Comparison of ENCODE assay signal across 9 mouse cellular contexts in the genomic region with DNA sequence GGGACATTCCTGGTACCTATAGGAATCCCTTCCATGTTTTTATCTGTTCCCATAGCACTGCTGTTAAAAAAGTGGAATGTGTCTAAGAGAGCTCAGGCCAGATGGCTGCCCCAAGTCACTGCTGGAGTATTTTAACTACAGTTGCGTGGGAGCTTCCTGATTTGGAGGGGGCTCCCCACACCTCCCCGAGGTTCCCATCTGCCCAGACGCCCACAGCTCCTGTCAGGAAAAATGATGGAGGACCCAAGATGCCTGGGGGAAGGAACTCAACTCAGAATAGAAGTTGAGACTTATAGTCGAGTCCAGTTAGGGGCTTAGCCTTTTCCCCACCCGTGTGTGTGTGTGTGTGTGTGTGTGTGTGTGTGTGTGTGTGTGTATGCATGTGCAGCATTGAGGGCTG. TPM values are rescaled to one million over a fixed set of nuclear protein-coding genes. Genes with fewer than 3 reads are reported as not detected.
A peak's percentile ranks its signal among the peaks of the same experiment; 100 is the strongest.
DNase-seq lines count a peak whose midpoint lies in the region; ATAC-seq and TF ChIP-seq lines count a peak whose summit lies in the region.
"Had no signal": no experiment of that assay in that cellular context is flagged by ENCODE, and none has a peak within 500 bp of the region (broad histone marks: within the 10 kb centered on the region; RNA-seq: fewer than 3 reads in every experiment).

No protein-coding gene starts in this region.

- no peak for ATAC-seq in heart, embryonic 16.5 days (replicated peaks; ENCODE audit: extremely low read depth, insufficient read depth, low FRiP score)
- no peak for ATAC-seq in lung, postnatal 0 days
- no peak for ATAC-seq in stomach, embryonic 15.5 days (ENCODE audit: insufficient read depth, low FRiP score, low read depth)

- TF ChIP-seq EP300 in heart, adult 2 months (IDR thresholded peaks at IDR 0.05; ENCODE audit: insufficient read depth, low read depth, low read length) = no peak
- no peak for TF ChIP-seq EP300 in lung, postnatal 0 days (IDR thresholded peaks at IDR 0.05)

- no peaks in the 10 kb centered on the region; the same call in 1 of the 2 replicates for H3K27me3 ChIP-seq in heart, embryonic 16.5 days (ENCODE audit: control insufficient read depth, insufficient read depth, low read length)
- H3K27me3 ChIP-seq in heart, adult 2 months (ENCODE audit: control insufficient read depth, insufficient read depth, low read length) = peaks cover 4% of the 10 kb centered on the region
- peaks cover 7% of the 10 kb centered on the region; the same call in 1 of the 2 replicates for H3K27me3 ChIP-seq in lung, postnatal 0 days (replicated peaks; ENCODE audit: insufficient read depth, low read length)
- no peaks in the 10 kb centered on the region for H3K27me3 ChIP-seq in stomach, embryonic 15.5 days (replicated peaks)

- no peak for TF ChIP-seq POLR2A in heart, adult 2 months (IDR thresholded peaks at IDR 0.05; ENCODE audit: insufficient read depth, low read depth, low read length)
- no peak for TF ChIP-seq POLR2A in lung, adult 2 months (IDR thresholded peaks at IDR 0.05; ENCODE audit: borderline replicate concordance, extremely low read depth, low read depth, low read length)

- intact Hi-C loops in heart, adult 2 months (cut with DNase I) = no loop called here

- WGBS in heart, embryonic 16.5 days = 44% methylated on average over 5 of the region's 5 CpGs
- 67% methylated on average over 5 of the region's 5 CpGs for WGBS in heart, adult 2 months
- 40% methylated on average over 5 of the region's 5 CpGs for WGBS in lung, postnatal 0 days
- 42% methylated on average over 5 of the region's 5 CpGs for WGBS in lung, adult 2 months
- 23% methylated on average over 5 of the region's 5 CpGs for WGBS in stomach, embryonic 15.5 days

- H3K4me2 ChIP-seq in heart, embryonic 16.5 days (ENCODE audit: low read depth, low read length) = no peak overlapping the region
- no peak overlapping the region for H3K4me2 ChIP-seq in lung, postnatal 0 days (replicated peaks; ENCODE audit: low read depth, low read length)
- H3K4me2 ChIP-seq in stomach, embryonic 15.5 days = no peak overlapping the region

- H3K4me3 ChIP-seq in heart, embryonic 16.5 days (ENCODE audit: low read length) = no peak overlapping the region
- no peak overlapping the region for H3K4me3 ChIP-seq in heart, adult 2 months
- H3K4me3 ChIP-seq in lung, postnatal 0 days (ENCODE audit: low read depth, low read length) = no peak overlapping the region
- H3K4me3 ChIP-seq in lung, adult 2 months (replicated peaks; ENCODE audit: extremely low read depth, low read depth, low read length) = no peak overlapping the region
- no peak overlapping the region for H3K4me3 ChIP-seq in stomach, embryonic 15.5 days (replicated peaks)

- no peak overlapping the region; the same call in 1 of the 2 replicates for H3K9ac ChIP-seq in heart, embryonic 16.5 days (ENCODE audit: low read length)
- H3K9ac ChIP-seq in heart, adult 2 months (ENCODE audit: low read depth, low read length) = no peak overlapping the region
- no peak overlapping the region for H3K9ac ChIP-seq in lung, postnatal 0 days (replicated peaks; ENCODE audit: low read depth)
- H3K9ac ChIP-seq in stomach, embryonic 15.5 days = no peak overlapping the region

- H3K79me2 ChIP-seq in heart, adult 2 months (replicated peaks; ENCODE audit: control insufficient read depth, insufficient read depth, low read length) = no peaks in the 10 kb centered on the region

- peaks cover 37% of the 10 kb centered on the region for H3K4me1 ChIP-seq in heart, embryonic 16.5 days (ENCODE audit: control insufficient read depth, insufficient read depth, low read length)
- H3K4me1 ChIP-seq in heart, adult 2 months (ENCODE audit: control insufficient read depth, insufficient read depth, low read length) = peaks cover 7% of the 10 kb centered on the region
- H3K4me1 ChIP-seq in lung, postnatal 0 days (ENCODE audit: insufficient read depth, low read depth, low read length) = peaks cover 10% of the 10 kb centered on the region; the same call in 1 of the 2 replicates
- peaks cover 22% of the 10 kb centered on the region for H3K4me1 ChIP-seq in lung, adult 2 months (ENCODE audit: control insufficient read depth, insufficient read depth, low read length)
- peaks cover 61% of the 10 kb centered on the region for H3K4me1 ChIP-seq in stomach, embryonic 15.5 days

- no peaks in the 10 kb centered on the region for H3K9me3 ChIP-seq in heart, embryonic 16.5 days (replicated peaks; ENCODE audit: control insufficient read depth, low read length)
- H3K9me3 ChIP-seq in lung, postnatal 0 days (ENCODE audit: low read length) = no peaks in the 10 kb centered on the region
- H3K9me3 ChIP-seq in stomach, embryonic 15.5 days = no peaks in the 10 kb centered on the region

- TF ChIP-seq CTCF in heart, adult 2 months (IDR thresholded peaks at IDR 0.05) = no peak
- TF ChIP-seq CTCF in lung, postnatal 0 days (IDR thresholded peaks at IDR 0.05) = no peak
- no peak for TF ChIP-seq CTCF in lung, adult 2 months (IDR thresholded peaks at IDR 0.05; ENCODE audit: insufficient read depth, low read length)

- peak overlapping the region; percentile 46 for H3K27ac ChIP-seq in heart, embryonic 16.5 days (ENCODE audit: low read length)
- no peak overlapping the region for H3K27ac ChIP-seq in heart, adult 2 months
- H3K27ac ChIP-seq in lung, postnatal 0 days (ENCODE audit: low read length) = 0 out of 2 replicates have a peak overlapping the region, but pooled peaks have one; percentile 6
- peak overlapping the region; percentile 86 for H3K27ac ChIP-seq in stomach, embryonic 15.5 days

- H3K36me3 ChIP-seq in heart, embryonic 16.5 days (ENCODE audit: control insufficient read depth, insufficient read depth) = no peaks in the 10 kb centered on the region
- H3K36me3 ChIP-seq in heart, adult 2 months (ENCODE audit: control insufficient read depth, insufficient read depth, low read length) = no peaks in the 10 kb centered on the region
- H3K36me3 ChIP-seq in lung, postnatal 0 days (ENCODE audit: insufficient read depth, low read length) = no peaks in the 10 kb centered on the region
- no peaks in the 10 kb centered on the region for H3K36me3 ChIP-seq in stomach, embryonic 15.5 days

- no peak for DNase-seq in heart, adult 2 months
- no peak for DNase-seq in lung, postnatal 0 days (ENCODE audit: low spot score)
- no peak for DNase-seq in lung, adult 2 months
- DNase-seq in layer of hippocampus, postnatal 10 days (ENCODE audit: low spot score in 2 of 2) = peak; percentile 49 to 59
- no peak for DNase-seq in testis, postnatal 10 days (ENCODE audit: low spot score)
- no peak for DNase-seq in cerebellum, postnatal 25 days
- DNase-seq: midbrain, embryonic 14.5 days had no signal

RNA-seq across cellular contexts. Expression of a gene that starts 2.8 kb away (rescaled TPM):
- polyA plus RNA-seq in heart, embryonic 16.5 days (2015; fragmentation: Nextera tagmentation; extraction: Ambion mirVana) = 1.8 and 2.6 TPM in 2 replicates
- under 1 TPM; 0.78 to 0.98 TPM for total RNA-seq in heart, adult 2 months (2021)
- polyA plus RNA-seq in heart, adult 2 months (2012; rRNA removed) = 1.7 and 2.7 TPM in 2 replicates
- polyA plus RNA-seq in lung, postnatal 0 days (2015; fragmentation: Nextera tagmentation; extraction: Ambion mirVana) = 0.85 and 0.87 TPM in 2 replicates
- 12.1 and 14.4 TPM in 2 replicates for polyA plus RNA-seq in lung, adult 2 months (2012; rRNA removed)
- total RNA-seq in layer of hippocampus, postnatal 10 days (2021) = 100 to 1,000 TPM; 182 to 199 TPM
- 3.3 and 3.8 TPM in 2 replicates for polyA plus RNA-seq in stomach, embryonic 15.5 days (2015; fragmentation: Nextera tagmentation; extraction: Ambion mirVana)

Comparison
In these comparisons a context has a peak if more than half of its experiments do, and no peak if none do; other contexts are left out.
1. DNase-seq: peak in layer of hippocampus, postnatal 10 days (2 of 2); none in heart, adult 2 months (0 of 2), lung, postnatal 0 days (single experiment), lung, adult 2 months (single experiment), testis, postnatal 10 days (single experiment) and cerebellum, postnatal 25 days (0 of 2).